Mouse (Mus musculus): ENCODE measurements around the gene Aldh9a1. TPM values are rescaled to one million over a fixed set of nuclear protein-coding genes. Genes with fewer than 3 reads are reported as not detected.
A peak's percentile ranks its signal among the peaks of the same experiment; 100 is the strongest.

The Aldh9a1 gene
- polyA plus RNA-seq, 1 experiment from 2014 or later: 53.6 TPM

DNA sequence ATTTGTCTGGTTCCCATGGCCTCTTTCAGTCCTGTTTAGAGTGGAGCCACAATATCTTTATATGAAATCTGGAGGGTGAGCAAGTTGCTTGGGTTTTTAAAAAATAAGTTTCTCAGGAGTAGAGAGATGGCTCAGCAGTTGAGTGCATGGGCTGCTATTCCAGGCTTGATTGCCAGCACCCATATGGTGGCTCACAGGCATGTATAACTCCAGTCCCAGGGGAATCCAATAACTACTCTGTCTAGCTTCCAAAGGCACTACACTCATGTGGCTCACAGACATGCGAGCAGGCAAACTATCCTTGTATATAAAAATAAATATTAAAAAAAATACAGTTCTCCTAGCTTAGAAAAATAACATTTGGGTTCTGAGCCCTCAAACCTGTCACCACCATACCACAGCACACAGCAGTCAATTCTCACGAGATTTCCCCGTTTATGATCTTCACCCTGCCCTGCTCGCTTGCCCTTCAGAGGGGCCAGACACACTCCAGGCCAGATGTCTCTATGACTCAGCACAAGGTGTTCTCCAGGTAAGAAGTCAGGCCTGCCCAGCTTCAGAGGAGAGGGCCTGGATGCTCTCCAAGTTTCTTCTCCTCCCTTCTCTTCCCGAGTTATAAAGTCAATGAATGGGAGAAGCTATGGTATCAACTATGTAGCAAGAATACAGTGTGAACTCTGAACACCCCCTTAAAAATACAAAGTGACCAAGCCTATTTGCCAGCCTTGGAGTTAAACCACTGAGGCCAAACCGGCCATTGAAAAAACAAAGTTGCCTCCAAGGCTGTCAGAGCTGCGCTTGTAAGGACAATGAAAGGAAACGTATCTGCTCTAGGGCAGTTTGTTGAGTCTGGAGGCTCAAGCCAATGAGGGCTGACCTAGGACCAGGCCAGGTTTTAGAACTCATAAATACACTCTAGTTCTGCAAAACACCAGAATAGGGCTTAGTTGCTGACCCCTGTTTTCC lies 31.5 kb downstream of the Aldh9a1 start:
- H3K27me3 ChIP-seq (ENCODE audit: poor library complexity, severe bottlenecking): no peaks in the 10 kb centered on the region
- H3K4me1 ChIP-seq: peaks cover 26% of the 10 kb centered on the region
- 90% methylated on average over 8 of the region's 8 CpGs for WGBS
- H3K4me3 ChIP-seq: no peak overlapping the region
- no peak overlapping the region for H3K27ac ChIP-seq
- H3K36me3 ChIP-seq (replicated peaks): 0 out of 2 replicates have a peak, but pooled peaks cover 2% of the 10 kb centered on the region
- no peak for DNase-seq (ENCODE audit: extremely low spot score, low spot score)
- H3K9me3 ChIP-seq: no peaks in the 10 kb centered on the region

DNA sequence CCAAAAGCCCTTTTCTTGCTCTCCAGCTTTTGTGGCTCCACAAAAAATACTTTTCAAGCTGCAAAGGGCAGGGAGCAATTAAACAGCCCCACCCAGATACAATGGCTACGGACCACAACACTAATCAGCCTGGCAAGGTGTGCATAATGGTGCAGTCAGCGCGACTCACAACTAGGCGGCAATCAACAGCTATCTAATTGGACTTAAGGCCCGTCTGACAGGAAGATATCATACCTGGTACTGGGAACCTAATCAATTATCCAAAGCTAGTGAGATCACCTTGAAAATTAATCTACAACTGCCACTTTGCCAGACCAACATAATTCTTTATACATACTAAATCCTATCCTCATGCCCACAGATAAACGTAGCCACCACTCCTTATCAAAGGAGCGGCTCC lies 32.5 kb downstream of the Aldh9a1 start:
- 80% methylated on average over 7 of the region's 7 CpGs for WGBS
- no peak overlapping the region for H3K27ac ChIP-seq
- no peaks in the 10 kb centered on the region for H3K36me3 ChIP-seq (replicated peaks)
- H3K9me3 ChIP-seq: no peaks in the 10 kb centered on the region
- peaks cover 24% of the 10 kb centered on the region for H3K4me1 ChIP-seq
- H3K27me3 ChIP-seq (ENCODE audit: poor library complexity, severe bottlenecking): no peaks in the 10 kb centered on the region
- H3K4me3 ChIP-seq: no peak overlapping the region
- no peak for DNase-seq (ENCODE audit: extremely low spot score, low spot score)

DNA sequence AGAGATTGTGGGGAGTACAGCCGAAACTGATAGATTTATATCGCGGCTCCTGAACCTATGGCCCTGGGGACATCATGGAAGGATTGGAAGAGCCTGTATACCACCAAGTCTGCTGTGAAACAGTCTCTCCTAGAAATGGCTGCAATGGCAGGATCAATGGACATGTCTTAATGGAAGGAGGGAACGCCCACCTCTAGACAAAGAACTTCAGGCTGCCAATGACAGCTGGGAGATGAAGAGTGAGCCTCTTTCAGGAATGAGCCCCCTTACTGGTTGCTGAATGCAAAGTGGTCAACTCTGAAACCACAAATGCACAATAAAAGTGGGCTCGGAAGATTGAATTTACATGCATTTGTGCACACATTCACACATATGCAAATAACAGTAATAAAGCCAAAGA lies 33.0 kb downstream of the Aldh9a1 start:
- no peak for DNase-seq (ENCODE audit: extremely low spot score, low spot score)
- Histone ChIP-seq H3K9me3 (no peaks in the 10 kb centered on the region), H3K27me3 (ENCODE audit: poor library complexity, severe bottlenecking) (0 out of 2 replicates have a peak, but pooled peaks cover 2% of the 10 kb centered on the region), H3K4me1 (peaks cover 20% of the 10 kb centered on the region), H3K36me3 (replicated peaks) (no peaks in the 10 kb centered on the region), H3K27ac (peak overlapping the region; percentile 37; the same call in 1 of the 2 replicates), H3K4me3 (no peak overlapping the region)
- 89% methylated on average over 5 of the region's 5 CpGs for WGBS

DNA sequence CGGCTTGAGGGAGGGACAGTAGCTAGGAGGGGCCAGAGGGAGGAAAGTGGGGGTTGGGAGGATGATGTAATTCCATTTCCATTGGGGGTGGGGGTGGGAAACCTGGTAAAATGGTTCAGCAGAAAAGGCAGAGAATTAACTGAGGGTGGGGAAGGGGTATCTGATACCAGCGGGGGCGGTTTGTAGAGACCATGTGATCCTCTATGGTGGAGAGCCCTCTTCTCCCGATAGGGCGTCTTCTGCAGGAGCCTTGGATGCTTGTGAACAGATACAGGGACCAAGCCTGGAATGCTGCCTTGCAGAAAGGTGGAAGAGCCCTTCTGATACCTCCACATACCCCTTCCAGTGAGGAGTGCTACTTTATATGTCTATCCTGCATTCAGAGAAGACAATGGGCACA lies 33.4 kb downstream of the Aldh9a1 start:
- WGBS: 89% methylated on average over 5 of the region's 5 CpGs
- H3K4me3 ChIP-seq: no peak overlapping the region
- no peak for DNase-seq (ENCODE audit: extremely low spot score, low spot score)
- no peaks in the 10 kb centered on the region for H3K9me3 ChIP-seq
- H3K27ac ChIP-seq: peak overlapping the region; percentile 37; the same call in 1 of the 2 replicates
- H3K27me3 ChIP-seq (ENCODE audit: poor library complexity, severe bottlenecking): 0 out of 2 replicates have a peak, but pooled peaks cover 6% of the 10 kb centered on the region
- peaks cover 16% of the 10 kb centered on the region for H3K4me1 ChIP-seq
- no peaks in the 10 kb centered on the region for H3K36me3 ChIP-seq (replicated peaks)

DNA sequence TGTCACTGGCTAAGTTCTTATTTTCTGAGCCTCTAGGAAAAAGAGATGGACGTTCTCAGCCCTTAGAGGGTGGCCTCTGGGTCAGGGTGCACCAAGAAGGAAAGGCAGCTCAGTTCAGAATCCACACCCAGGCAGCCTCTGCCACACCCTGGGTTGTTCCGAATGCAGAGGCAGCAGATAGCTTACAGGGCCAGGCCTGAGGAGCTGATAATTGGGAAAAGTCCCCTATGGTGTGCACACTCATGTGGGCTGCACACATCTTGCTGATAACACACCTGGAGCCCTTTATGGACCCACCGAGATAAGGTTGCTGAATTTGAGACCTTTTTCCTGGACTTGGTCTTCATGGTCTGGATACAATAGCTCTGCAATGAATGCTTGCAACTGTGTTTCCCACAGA lies 34.4 kb downstream of the Aldh9a1 start:
- 77% methylated on average over 3 of the region's 3 CpGs for WGBS
- Histone ChIP-seq H3K4me1 (peaks cover 14% of the 10 kb centered on the region), H3K4me3 (no peak overlapping the region)

DNA sequence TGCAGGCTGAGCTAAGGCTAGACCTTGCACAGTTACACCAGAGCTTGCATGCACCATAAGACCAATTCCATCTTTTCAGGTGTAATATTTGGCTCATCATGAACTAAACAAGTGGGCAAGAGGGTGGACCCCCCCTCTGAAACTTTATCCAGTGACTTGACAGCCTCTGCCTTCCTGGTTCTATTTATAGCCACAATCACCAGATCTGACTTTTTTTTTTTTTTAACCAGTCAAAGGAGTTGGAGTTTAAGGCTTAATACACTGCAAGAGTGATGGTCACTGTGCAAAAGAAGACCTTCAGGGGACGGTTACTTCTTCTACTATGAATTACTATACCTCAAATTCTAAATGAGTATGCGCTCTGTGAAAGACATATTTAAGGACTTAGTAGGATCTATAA lies 35.4 kb downstream of the Aldh9a1 start:
- H3K4me1 ChIP-seq: peaks cover 14% of the 10 kb centered on the region
- 0 out of 2 replicates have a peak, but pooled peaks cover 12% of the 10 kb centered on the region for H3K27me3 ChIP-seq (ENCODE audit: poor library complexity, severe bottlenecking)
- H3K36me3 ChIP-seq (replicated peaks): no peaks in the 10 kb centered on the region
- no peaks in the 10 kb centered on the region for H3K9me3 ChIP-seq
- no peak overlapping the region for H3K27ac ChIP-seq
- no peak overlapping the region for H3K4me3 ChIP-seq
- DNase-seq (ENCODE audit: extremely low spot score, low spot score): no peak
- 94% methylated on average over 2 of the region's 2 CpGs for WGBS

More for the DNA sequence above, 34.4 kb downstream of the Aldh9a1 start:
- no peak for DNase-seq (ENCODE audit: extremely low spot score, low spot score)
- 0 out of 2 replicates have a peak overlapping the region, but pooled peaks have one; percentile 37 for H3K27ac ChIP-seq
- no peaks in the 10 kb centered on the region for H3K9me3 ChIP-seq
- 0 out of 2 replicates have a peak, but pooled peaks cover 12% of the 10 kb centered on the region for H3K27me3 ChIP-seq (ENCODE audit: poor library complexity, severe bottlenecking)
- no peaks in the 10 kb centered on the region for H3K36me3 ChIP-seq (replicated peaks)

DNA sequence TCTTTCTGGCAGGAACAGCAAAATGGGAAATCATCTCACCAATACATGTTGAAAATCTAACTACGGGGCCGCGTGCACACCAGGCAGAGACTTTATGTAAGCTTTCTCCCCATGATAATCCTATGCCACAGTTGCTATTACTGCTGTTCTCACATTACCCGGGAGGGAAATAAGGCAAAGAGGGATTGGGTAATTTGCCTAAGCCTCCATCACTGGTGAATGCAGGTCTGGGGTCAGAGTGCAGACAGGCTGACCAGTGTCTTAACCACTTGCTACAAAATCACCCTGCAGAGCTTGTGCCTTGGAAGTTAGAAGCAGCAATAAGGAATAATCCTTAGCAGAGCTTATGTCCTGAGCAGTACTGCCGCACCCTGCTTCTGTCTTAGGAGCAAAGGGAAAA lies 35.8 kb downstream of the Aldh9a1 start:
- H3K4me3 ChIP-seq: no peak overlapping the region
- no peaks in the 10 kb centered on the region for H3K9me3 ChIP-seq
- peaks cover 12% of the 10 kb centered on the region; the same call in 1 of the 2 replicates for H3K27me3 ChIP-seq (ENCODE audit: poor library complexity, severe bottlenecking)
- WGBS: 59% methylated on average over 5 of the region's 5 CpGs
- DNase-seq (ENCODE audit: extremely low spot score, low spot score): no peak
- H3K27ac ChIP-seq: no peak overlapping the region
- no peaks in the 10 kb centered on the region for H3K36me3 ChIP-seq (replicated peaks)
- peaks cover 14% of the 10 kb centered on the region for H3K4me1 ChIP-seq

DNA sequence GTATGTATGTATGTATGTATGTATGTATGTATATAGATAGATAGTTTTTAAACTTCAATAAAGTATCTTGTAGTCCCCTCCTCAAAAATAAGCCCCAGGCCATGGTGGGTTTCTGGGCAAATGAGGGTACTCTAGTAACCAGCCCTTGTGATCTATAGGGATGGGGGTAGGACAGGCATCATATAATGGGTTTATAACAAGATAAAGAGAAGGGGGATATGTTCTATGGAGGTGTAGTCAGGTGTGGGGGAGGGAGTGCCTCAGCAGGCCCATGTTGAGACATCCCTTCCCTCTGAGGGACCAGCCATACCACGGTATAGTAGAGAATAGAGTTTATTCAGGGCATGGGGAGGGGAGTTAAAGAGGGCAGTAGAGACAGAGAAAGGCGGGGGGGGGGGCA lies 36.7 kb downstream of the Aldh9a1 start:
- H3K4me3 ChIP-seq: no peak overlapping the region
- no peaks in the 10 kb centered on the region for H3K36me3 ChIP-seq (replicated peaks)
- 75% methylated on average over 2 of the region's 2 CpGs for WGBS
- H3K27me3 ChIP-seq (ENCODE audit: poor library complexity, severe bottlenecking): peaks cover 20% of the 10 kb centered on the region
- H3K27ac ChIP-seq: peak overlapping the region; percentile 35; the same call in 1 of the 2 replicates
- H3K9me3 ChIP-seq: no peaks in the 10 kb centered on the region
- H3K4me1 ChIP-seq: peaks cover 14% of the 10 kb centered on the region
- no peak for DNase-seq (ENCODE audit: extremely low spot score, low spot score)

DNA sequence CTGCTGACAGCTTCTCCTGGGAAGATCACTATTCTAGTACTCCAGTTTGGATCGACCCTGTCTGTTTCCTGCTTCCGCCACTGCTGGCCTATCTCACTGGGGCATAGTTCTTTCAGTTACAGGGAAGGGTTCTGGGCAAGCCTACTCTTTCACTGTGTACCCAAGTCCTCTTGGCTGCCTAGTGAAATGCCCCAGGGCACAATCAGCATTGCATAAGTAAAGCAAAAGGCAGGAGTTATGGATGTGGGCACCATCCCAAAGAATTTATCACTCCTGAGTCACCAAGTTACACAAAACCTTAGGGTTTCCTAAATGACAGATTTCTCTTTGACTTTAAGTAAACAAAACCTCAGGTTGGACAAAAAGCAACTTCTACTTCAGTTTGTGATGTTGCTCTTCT lies 37.5 kb downstream of the Aldh9a1 start:
- WGBS: 86% methylated on average over 2 of the region's 2 CpGs
- Histone ChIP-seq H3K9me3 (no peaks in the 10 kb centered on the region), H3K36me3 (replicated peaks) (no peaks in the 10 kb centered on the region), H3K4me3 (no peak overlapping the region), H3K27ac (0 out of 2 replicates have a peak overlapping the region, but pooled peaks have one; percentile 35), H3K27me3 (ENCODE audit: poor library complexity, severe bottlenecking) (peaks cover 28% of the 10 kb centered on the region), H3K4me1 (peaks cover 14% of the 10 kb centered on the region)
- no peak for DNase-seq (ENCODE audit: extremely low spot score, low spot score)

DNA sequence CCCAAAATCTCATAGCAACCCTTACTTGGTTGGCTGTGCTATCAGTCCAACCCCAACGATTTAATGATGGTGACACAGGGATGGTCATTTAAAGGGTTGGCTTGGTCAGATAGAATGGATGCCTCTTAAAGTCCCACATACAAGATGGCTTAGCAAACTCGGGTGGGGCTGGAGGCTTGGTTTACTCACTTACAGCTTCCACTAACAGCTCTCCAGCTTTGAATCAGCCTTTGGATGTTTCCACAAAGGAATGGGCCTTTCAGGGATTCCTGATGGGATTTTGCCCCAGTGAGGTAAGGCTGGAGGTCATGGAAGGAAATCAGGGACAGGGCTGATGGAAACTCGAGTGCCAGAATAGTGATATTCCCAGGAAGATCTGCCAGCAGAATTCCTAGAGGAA lies 38.0 kb downstream of the Aldh9a1 start:
- DNase-seq (ENCODE audit: extremely low spot score, low spot score): no peak
- H3K4me3 ChIP-seq: no peak overlapping the region
- no peaks in the 10 kb centered on the region for H3K9me3 ChIP-seq
- 80% methylated on average over 3 of the region's 3 CpGs for WGBS
- no peak overlapping the region for H3K27ac ChIP-seq
- peaks cover 16% of the 10 kb centered on the region for H3K4me1 ChIP-seq
- H3K36me3 ChIP-seq (replicated peaks): no peaks in the 10 kb centered on the region
- peaks cover 33% of the 10 kb centered on the region for H3K27me3 ChIP-seq (ENCODE audit: poor library complexity, severe bottlenecking)

DNA sequence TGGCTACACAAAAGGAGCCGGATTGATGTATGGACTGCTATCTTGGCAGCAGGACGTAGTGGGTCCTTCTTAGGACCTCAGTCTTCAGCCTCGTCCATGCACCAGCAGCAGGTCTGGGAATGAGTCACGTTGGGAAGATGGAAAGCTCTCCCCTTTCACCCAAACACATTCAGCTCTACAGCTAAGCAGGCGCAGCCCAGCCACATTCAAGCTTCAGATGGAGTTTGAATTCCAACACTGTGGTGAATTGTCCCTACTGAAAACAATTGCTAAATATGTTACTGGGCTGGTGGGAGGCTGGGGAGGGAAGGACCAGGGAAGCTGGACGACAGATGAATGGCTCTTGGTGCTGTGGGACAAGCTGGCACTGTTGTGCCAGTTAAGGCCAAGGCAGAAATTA lies 38.8 kb downstream of the Aldh9a1 start:
- no peaks in the 10 kb centered on the region for H3K9me3 ChIP-seq
- peaks cover 17% of the 10 kb centered on the region for H3K4me1 ChIP-seq
- no peaks in the 10 kb centered on the region for H3K36me3 ChIP-seq (replicated peaks)
- 87% methylated on average over 6 of the region's 6 CpGs for WGBS
- DNase-seq (ENCODE audit: extremely low spot score, low spot score): no peak
- H3K27ac ChIP-seq: no peak overlapping the region
- H3K4me3 ChIP-seq: no peak overlapping the region
- peaks cover 39% of the 10 kb centered on the region for H3K27me3 ChIP-seq (ENCODE audit: poor library complexity, severe bottlenecking)

DNA sequence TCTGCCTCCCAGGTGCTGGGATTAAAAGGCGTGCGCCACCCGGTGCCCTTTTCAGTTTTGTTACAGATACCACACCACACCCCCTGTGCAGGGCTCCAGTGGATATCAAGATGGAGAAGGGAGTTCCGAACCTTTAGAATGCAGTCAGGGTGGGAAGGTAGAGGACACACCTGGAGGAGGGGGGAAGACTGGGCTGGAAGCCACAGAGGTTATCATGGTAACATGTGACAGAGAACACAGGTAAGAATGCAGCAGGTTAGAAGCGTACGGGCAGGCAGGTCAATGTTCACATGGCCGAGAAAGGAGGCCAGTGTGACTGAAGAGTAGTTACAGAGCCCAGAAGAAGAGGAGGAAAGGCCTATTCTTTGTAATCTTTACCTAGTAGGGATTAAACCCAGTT lies 39.8 kb downstream of the Aldh9a1 start:
- Histone ChIP-seq H3K27me3 (ENCODE audit: poor library complexity, severe bottlenecking) (peaks cover 39% of the 10 kb centered on the region), H3K9me3 (no peaks in the 10 kb centered on the region), H3K27ac (no peak overlapping the region), H3K4me3 (no peak overlapping the region), H3K4me1 (peaks cover 21% of the 10 kb centered on the region), H3K36me3 (replicated peaks) (no peaks in the 10 kb centered on the region)
- WGBS: 90% methylated on average over 7 of the region's 7 CpGs
- DNase-seq (ENCODE audit: extremely low spot score, low spot score): no peak

DNA sequence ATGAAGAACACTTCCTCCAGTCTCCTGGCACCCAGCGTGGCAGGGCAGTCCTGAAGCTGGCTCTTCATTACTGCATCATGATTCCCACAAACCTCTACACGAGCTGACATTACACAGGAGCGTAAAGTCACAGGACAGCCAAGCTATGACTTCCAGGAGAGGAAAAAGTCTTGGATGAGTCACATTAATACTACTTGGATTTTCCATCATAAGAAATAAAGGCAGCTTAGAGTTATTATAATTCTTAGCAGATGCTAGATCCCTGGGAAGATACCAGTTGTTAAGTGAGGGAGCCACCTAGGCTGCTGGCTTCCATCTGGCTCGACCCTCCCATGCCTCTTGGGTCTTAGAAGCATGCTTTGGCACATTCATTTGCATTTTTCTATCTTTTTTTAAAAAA lies 40.6 kb downstream of the Aldh9a1 start:
- H3K9me3 ChIP-seq: no peaks in the 10 kb centered on the region
- H3K27ac ChIP-seq: no peak overlapping the region
- 84% methylated on average over 4 of the region's 4 CpGs for WGBS
- H3K4me3 ChIP-seq: no peak overlapping the region
- DNase-seq (ENCODE audit: extremely low spot score, low spot score): no peak
- H3K27me3 ChIP-seq (ENCODE audit: poor library complexity, severe bottlenecking): peaks cover 43% of the 10 kb centered on the region
- peaks cover 23% of the 10 kb centered on the region for H3K4me1 ChIP-seq
- H3K36me3 ChIP-seq (replicated peaks): no peaks in the 10 kb centered on the region

All from forebrain, embryonic 10.5 days (tissue).